Mouse (Mus musculus) 3134 (cell line): ENCODE data around the gene Efna3.

Experiments
- DNase-seq: peaks from one replicate; pipeline ENCODE4 v3.0.0-alpha.2; 2011; ENCODE audit warnings: low spot score; ENCODE audit not compliant: insufficient read length; ENCODE audit errors: extremely low read depth

Efna3 gene

DNA sequence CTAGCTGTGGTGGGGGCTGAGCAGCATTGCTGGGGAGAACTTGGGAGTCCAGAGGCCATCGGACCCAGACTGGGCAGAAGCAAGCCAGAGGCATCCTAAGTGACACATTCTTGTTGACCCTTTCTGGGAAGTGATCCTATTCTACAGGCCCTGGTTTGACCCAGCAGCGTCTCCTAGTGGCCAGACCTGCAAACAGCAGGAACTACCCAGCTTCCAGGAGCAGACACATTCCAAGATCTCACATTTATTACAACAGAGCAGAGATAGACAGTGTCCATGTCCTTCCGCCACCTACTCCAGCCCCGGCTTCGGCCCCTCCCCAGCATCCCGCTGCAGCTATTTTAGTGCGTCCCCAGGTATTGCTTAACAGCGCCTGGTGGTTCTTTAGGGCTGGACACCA lies 16.7 kb upstream of the Efna3 start:
- peak; percentile 74 for DNase-seq

DNA sequence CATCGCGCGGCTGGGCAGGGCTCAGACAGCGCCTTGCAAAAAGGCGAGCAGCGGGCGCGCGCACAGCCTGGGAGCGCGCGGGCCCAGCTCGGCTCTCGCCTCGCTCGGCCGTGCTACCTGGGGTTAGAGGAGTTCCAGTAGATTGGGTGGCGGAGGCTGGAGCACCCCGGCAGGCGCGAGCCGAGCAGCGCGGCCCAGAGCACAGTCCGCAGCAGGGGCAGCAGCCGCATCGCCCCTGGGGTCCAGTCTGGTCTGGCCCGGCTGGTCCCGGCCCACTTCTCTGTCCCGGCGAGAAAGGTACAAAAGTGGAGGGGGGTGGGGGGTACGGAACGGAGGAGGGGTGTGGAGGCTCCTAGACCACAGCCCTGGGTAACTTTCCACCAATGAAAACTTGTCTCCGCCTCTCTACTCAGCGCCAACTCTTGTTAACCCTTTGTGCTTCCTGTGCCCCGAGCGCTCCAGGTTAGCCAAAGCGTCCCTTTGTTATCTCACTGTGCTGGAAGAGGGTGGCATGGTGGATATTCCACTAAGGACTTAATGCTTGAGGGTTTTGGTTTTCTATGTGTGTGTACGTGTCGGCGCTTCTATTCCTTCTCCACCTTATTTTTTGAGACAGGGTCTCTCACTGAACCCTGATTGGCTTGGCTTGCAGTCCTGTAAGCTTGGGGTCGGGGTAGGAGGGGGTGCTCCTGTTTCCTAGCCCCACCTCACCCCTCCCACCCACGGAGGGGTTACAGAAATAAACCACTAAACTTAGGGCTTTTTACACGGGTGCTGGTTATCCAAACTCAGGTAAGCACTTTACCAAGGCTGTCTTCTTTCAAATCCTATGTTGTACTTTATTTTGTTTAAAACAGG lies 15.2 kb upstream of the Efna3 start, which contains the start of gene Efna4:
Gene Efna4, minus strand, starts transcription at position 308 of the 858 bp plus-strand sequence.
- DNase-seq: peak; percentile 94

DNA sequence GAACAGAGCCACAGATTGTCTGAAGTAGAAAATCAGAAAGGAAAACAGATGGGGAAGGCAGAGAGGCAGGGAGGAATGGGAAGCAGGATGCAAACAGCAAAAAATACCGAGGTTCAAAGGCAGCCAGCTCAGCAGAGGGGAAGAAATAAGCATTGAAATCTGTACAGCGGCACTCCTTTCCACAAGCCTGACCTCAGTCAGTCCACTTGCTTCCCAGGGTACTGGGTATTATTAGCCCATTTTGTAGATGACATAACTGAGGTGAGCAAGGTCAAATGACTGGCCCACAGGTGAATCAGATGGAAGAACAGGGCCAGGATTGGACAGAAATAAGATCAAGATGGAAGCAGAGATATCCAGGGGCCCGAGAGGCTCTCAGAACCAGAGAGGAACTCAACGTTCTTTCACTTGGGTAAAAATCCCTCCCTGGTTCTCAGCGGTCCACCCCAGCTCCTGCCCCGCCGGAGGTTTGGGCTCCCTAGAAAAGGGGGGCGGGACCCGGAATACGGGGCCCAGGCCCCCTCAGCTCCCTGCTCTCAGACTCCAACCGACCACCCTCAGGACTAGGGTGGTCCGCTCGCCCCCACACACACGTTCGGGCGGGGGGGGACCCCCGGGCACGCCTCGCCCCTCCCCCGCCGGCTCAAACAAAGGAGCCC lies 14.4 kb upstream of the Efna3 start:
- no peak for DNase-seq

DNA sequence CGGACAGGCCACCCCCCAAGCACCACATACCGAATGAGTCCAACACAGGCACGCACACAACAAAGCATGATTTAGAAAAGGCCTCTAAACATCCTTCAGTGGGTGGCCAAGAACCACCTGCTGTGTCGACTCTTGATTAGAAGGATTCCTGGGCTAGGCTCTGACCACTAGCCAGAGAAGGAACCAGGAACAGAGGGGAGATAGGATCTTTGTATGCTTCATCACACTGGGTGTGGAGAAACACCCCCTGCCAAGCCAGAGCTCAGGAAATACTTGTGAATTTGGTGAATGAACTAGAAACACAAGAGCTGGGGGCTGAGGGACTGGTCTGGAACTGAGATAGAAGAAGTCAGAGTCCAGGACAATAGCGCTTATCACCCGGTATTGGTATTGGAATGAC lies 13.8 kb upstream of the Efna3 start:
- DNase-seq: no peak

DNA sequence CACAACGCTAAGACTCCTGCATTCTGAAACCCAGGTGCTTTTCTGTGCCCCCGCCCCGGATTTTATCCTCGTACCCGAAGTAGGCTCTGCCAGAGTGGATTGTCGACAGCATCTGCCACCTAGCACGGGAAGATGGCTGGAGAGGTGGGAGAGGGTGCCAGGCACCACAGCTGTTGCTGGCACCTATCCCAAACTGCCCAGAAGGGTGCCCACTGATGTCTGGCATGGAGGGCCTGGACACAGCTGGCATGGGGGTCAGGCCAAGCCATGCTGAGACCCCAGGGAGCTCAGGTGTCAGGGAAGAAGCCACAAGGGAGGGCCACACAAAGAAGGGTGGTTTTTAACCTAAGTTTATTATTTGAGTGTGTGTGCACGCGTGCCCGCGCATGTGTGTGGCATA lies 10.3 kb upstream of the Efna3 start:
- DNase-seq: no peak

DNA sequence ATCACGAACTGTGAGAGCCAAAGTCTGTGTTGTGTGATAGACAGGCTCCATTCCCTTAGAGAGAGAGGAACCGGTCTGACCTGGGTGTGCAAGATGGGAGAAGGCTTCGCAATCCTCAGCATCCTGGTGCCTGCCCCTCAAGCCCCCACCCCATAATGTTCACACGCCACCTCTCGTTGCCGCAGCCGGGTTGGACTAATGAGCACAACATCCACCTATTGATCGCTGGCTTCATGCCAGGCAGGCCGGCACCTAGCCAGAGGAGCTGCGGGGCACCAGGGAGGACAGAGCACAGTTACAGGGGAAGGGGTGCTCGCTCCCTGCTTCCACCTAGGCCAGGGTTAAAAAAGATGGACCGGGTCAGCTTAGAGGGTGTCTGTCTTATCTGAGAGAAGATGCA lies 9.7 kb upstream of the Efna3 start:
- DNase-seq: no peak

DNA sequence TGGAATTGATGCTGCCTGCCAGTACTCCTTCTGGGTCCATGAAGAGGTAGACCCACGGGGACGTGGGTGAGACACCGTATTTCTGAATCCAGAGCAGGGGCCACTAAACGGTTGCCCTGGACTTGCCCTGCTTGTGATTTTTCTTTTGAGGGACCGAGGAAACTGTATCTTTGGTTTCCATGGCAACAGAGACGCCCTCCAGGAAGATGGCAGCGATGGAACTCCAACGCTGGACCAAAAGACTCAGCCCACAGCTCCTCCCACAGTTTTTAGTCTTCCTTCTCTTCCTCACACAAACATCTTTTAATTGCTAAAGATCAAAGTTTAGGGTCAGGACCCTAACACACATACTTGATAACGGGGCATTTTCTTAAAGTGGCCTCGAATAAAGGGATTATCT lies 9.2 kb upstream of the Efna3 start:
- no peak for DNase-seq

DNA sequence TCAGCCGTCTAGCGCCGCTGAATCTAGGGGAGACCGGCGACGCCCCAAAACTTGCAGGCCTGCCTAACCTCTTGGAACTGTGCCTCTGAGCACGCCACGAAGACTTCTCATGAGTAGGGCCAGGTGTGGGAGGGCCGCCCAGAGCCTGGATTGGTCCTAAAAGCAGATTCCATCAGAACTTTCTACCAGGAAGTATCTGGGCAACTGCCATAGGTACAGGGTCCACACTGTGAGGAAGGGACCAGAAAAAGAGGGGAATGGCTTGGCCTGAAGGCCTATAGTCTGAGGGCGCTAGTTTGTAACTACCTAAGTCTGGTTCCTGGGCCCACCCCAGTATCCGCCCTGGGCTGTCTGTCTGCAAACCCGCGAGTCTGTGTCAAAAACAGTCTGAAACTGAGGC lies 8.8 kb upstream of the Efna3 start:
- no peak for DNase-seq

DNA sequence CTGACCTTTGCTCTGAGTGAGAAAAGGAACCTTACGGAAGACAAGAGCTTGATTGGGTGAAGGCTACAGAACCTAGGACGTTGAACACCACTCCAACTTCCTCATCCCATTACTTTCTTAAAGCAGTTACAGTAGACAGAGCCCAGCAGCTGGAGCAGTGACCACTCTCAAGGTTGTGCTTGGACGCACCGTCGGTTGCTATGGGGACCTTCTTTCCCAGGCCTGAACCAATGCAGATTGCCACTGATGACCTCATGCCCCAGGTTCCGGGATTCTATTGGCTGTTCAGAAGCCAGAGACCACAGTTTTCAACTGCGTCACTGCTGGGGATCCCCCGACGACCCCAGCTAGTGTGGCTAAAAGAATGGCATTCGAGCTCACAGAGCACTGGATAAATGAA lies 8.2 kb upstream of the Efna3 start:
- DNase-seq: no peak

DNA sequence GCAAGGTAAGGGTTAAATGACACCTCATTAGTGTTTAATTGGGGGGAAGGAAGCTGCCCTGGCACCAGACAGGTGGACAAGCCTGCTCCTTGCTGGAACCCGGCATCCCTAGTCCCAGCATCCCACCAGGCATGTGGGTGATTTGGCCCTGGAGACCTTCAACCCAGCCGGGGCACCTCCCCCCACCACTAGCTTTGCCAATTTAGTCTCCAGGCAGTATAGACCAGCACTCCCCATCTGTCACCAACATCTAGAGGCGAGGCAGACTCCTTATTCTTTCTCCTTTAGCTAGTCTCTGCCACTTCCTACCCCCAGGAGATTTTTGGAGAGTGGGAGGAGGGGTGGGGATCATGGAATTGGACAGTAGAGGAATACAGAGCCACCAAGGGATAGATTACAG lies 7.6 kb upstream of the Efna3 start:
- DNase-seq: no peak

DNA sequence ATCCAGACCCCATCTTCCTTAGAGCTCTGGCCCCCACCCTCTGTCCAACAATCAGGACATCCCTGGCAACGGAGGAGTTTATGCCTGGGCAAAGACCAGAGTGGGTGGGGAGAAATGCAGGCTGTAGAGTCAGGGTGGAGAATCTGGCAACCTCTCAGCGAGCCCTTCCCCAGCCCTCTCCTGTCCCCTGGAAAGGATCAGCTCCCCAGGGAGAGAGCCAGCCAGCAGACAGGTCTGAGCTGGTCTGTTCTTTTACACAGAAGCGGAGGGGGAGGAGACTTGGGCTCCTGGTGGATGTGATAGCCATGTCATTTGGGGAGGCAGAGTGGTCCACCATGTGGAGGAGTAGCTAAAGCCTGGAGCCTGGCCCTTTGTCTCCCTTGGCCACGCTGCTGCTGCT lies 5.9 kb upstream of the Efna3 start:
- DNase-seq: no peak

DNA sequence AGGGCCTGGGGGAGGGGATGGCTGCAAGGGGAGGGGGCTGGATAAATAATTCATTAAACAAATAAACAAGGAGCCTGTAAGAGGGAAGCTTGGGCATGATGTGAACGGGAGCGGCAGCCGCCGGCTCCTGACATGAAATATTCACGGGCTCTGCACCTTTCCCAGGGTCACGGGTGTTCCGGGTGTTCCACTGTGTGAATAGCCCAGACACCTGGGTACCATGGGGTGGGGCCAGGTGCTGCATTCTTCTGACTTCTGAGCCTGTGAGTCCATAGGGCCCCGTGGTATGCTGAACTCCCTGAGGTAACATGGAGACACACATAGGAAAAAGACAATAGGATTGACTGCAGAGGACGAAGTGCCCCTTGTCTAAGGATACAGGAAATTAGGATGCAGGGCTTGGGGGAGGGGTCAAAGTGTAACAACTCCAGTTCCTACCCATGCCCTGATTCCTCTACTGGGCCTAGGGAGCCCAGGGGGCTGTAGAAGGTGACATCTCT lies 4.7 kb upstream of the Efna3 start:
- DNase-seq: no peak

DNA sequence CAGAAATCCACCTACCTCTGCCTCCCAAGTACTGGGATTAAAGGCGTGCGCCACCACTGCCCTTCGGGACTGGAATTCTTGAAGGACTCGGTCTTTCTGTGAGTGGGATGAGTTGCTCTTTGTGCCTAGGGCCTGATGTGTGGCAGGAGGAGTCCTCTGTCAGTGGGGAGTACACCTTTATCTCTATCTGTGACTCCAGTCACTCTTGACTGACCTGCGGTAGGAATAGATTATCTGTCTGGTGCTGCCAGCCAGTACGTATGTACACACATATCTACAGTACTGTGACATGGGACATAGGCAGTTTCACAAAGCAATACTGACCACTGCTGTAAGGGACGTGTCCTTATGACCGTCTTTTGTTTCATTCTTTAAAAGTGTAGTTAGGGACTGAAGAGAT lies 3.1 kb upstream of the Efna3 start:
- DNase-seq: no peak

DNA sequence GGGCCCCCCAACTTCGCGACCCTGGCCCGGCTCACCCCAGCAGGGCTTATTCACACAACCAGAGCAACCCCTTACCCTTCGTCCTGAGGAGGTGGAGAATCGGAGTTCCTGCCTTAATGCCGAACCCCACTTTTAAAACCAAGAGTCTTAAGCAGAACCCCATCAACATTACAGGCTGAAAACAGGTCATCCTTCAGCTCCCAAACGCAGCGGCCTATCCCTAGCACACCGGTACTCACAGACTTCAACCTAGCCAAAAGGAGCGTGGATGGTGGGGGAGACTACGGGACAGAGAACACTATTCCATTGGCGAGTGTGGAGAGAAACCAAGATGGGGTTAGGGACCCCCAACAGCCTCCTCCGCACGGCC lies 649 bp downstream of the Efna3 start:
- DNase-seq: no peak

DNA sequence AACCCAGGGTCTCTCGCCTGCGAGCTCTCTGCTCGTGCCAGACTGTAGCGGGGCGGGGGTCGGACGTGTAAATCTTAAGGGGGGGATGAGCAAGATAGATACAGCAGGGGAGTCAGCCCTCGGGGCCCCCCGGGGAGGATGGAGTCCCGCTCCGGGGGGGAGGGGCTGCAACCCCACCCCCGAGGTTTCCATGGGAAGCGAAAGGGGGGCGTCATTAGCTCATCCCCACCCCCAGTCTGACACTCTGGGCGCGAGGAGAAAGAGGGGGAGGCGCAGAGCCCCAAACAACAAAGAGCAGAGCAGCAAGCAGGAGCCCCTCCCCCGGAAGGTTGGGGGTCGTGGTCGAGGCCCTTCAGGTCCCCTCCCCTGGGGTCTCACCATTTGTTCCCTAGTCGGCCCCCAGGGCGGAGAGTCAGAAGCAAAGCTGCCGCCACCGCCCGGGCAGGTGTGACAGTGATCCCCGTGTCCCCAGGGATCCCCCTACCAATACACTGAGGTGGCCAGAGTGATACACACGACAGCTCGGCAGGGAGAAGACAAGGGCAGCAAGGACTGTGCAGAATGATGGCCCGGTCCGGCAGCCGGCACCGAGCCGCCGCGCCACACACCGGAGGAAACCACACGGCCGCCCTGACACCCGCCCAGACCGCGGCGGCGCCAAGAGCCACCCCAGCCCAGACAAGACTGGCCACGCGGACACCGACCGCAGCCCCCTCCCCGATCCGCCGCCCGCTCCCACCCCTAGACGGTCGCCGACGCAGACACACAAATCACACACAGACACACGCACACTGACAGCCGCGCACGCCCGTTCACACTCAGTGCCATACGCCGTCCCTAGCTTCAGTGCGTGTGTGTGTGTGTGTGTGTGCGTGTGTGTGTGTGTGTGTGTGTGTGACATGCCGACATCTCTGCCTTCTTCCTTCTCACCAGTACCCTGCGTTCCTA lies 1.3 kb downstream of the Efna3 start:
- peak; percentile 61 for DNase-seq

DNA sequence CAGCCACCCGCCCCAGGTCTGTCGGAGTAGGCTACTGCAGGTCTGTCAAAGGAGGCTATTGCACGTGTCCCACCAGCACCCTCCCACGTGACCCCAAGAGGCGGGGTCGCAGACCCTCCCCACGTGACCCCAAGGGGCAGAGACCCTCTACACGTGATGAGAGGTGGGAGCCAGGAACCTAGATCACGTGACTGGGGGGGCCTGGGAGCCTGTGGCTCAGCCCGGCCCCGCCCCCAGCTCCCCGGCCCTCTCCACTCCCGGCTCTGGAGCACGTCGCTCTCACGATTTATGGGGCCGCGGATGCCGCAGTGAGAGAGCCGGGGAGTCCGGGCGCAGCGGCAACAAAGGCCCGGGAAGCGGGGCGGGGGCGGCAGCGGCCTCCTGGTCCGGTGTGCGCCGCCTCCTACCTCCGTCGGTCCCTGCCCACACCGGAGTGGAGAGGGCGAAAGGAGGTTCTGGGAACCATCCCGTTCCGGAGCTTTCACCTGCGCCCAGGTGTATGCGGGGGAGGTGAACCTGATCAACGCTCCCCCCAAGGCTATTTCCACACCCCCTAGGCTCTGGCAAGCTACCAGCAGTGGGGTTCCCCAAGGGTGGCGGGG lies 2.1 kb downstream of the Efna3 start:
- DNase-seq: no peak

DNA sequence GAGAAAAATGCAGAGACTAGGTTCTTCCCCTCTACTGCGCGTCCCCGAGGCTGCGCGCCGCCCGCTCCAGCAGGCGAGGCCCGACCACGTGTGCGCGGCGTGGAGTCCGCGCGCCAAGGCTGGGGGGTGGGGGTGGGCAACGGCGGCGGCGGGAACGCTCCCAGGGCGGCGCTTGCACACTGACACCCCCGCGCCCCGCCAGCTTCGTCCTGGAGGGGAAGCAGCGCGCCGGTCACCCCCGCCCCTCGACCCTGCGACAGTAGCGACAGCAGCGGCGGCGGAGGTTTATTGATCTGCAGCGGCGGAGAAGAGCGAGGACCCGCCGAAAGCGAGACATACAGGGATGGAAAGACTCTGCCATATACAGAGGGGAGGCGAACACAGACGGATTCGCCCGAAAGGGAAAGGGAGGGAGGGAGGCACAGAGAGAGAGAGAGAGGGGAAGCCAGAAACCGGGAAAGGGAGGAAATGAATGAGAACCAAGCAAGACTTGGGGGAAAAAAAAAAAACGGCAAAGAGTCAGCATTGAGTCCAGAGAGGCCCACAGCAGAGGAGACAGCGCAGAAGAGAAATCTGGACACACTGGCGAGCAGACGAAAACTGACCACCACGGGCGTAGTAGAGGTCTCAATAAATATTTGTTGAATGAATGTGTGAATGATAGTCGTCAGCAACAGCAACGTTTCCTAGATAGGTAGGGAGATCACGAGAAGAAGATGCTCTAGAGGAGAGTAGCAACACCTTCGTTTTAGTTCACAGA lies 3.0 kb downstream of the Efna3 start:
- no peak for DNase-seq

DNA sequence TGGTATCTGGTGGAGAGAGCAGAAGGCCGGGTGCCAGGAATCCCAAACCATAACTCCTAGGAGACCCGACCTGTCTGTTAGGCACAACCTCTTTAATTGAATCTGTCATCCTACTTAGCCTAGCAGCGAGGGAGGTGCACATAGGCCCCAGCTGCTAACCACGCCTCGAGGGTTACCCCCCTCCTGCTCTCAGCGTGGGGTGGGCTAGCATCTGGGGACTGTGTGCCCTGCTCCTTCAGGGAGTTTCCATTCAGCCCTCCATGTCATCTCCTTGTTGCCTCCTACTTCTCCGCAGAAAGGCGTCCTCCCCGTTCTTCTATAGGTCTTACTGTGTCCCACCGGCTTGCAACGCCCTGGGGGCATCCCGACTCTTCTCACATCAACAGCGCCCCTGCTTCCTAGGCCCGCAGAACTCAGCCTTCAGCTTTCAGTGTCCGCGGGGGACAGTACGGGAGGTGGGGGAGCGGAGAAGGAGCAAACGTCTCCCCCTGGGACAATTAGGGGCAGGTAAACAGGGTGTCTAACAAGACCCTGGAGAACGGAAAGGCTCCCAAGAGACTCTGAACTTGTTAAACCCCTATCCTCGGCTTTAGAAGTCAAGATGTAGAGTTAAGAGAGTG lies 3.7 kb downstream of the Efna3 start:
- peak; percentile 36 for DNase-seq

DNA sequence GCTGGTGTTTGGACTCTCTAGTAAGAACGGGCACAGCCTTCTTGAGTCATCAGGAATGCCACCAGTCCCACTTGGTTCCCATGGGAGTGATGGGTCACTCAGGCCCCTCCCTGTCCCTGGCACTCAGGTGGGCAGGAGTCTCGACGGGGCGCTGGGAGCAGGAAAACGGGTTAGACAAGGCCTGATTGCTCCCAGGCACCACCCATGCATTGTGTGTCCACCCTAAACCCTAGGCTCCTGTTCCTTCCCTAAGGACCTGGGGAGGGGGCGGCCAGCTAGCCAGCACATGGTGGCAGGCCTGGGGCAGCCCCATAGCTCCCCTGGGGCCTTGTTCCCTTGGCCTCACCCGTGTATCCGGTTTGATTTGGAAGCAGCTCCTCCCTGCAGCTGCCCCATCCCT lies 4.4 kb downstream of the Efna3 start:
- DNase-seq: peak; percentile 86
